18 mouse cellular contexts compared by ENCODE assay signal in the genomic region with DNA sequence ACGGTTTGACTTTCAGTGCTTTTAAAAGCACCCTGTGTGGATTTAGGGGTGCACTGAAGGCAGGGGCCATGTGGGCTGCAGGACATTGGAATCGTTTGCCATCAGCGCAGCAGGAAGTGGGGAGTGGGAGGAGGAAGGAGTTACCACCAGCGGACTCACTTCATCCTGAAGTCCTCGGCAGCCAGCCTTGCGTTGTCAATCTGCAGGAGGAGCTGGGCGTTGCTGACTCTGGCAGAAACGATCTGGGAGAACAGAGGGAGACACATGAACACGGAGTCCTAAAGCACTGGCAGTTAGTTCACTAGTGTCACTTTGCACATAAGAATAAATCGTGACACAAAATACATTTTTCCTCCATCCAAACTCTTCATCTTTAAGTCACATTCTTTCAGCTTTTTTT. TPM values are rescaled to one million over a fixed set of nuclear protein-coding genes. Genes with fewer than 3 reads are reported as not detected.
"Had no signal": no experiment of that assay in that cellular context is flagged by ENCODE, and none has a peak within 500 bp of the region (broad histone marks: within the 10 kb centered on the region; RNA-seq: fewer than 3 reads in every experiment).

No protein-coding gene starts in this region.

- H3K9ac ChIP-seq: limb, embryonic 13.5 days; liver, embryonic 15.5 days; midbrain, embryonic 13.5 days; stomach, embryonic 15.5 days had no signal

- DNase-seq: kidney, adult 8-10 months; kidney, postnatal 25 days; lung, adult 2 months; lung, postnatal 36 days; thymus, postnatal 4 days had no signal

- H3K27ac ChIP-seq: limb, embryonic 13.5 days; liver, embryonic 15.5 days; midbrain, embryonic 13.5 days; stomach, embryonic 15.5 days had no signal

- H3K27me3 ChIP-seq: liver, embryonic 15.5 days; stomach, embryonic 15.5 days had no signal

- ATAC-seq: intestine, postnatal 0 days; lung, postnatal 0 days; midbrain, embryonic 13.5 days had no signal

- H3K4me1 ChIP-seq: liver, embryonic 15.5 days; stomach, embryonic 15.5 days had no signal

- H3K4me2 ChIP-seq: limb, embryonic 13.5 days; liver, embryonic 11.5 days; liver, embryonic 15.5 days; midbrain, embryonic 13.5 days; stomach, embryonic 15.5 days had no signal

- H3K4me3 ChIP-seq: limb, embryonic 13.5 days; liver, embryonic 15.5 days; midbrain, embryonic 13.5 days; stomach, embryonic 15.5 days had no signal

- H3K36me3 ChIP-seq: limb, embryonic 13.5 days; liver, embryonic 15.5 days; midbrain, embryonic 13.5 days; stomach, embryonic 15.5 days had no signal

- H3K9me3 ChIP-seq: limb, embryonic 13.5 days; liver, embryonic 15.5 days; midbrain, embryonic 13.5 days; stomach, embryonic 15.5 days had no signal

RNA-seq across cellular contexts. Expression of a gene that starts 1.5 kb away (rescaled TPM):
- total RNA-seq: megakaryocyte progenitor cell, adult 5-6 weeks had no signal
- polyA plus RNA-seq: limb, embryonic 13.5 days; liver, embryonic 11.5 days; liver, embryonic 15.5 days; lung, postnatal 0 days; neural tube, embryonic 14.5 days had no signal

RNA-seq across cellular contexts. Expression of a gene that starts 17.4 kb away (rescaled TPM):
- total RNA-seq: left cerebral cortex, adult 18-20 months; left cerebral cortex, postnatal 36 days; megakaryocyte progenitor cell, adult 5-6 weeks; midbrain, postnatal 0 days had no signal
- polyA plus RNA-seq: lung, adult 2 months; midbrain, embryonic 13.5 days had no signal

RNA-seq across cellular contexts. Expression of a gene that starts 45.9 kb away (rescaled TPM):
- total RNA-seq: left cerebral cortex, adult 18-20 months; left cerebral cortex, postnatal 36 days; megakaryocyte progenitor cell, adult 5-6 weeks had no signal
- polyA plus RNA-seq: intestine, postnatal 0 days; liver, embryonic 11.5 days; liver, embryonic 15.5 days; spleen, adult 2 months had no signal
